Mouse (Mus musculus) heart, embryonic 14.5 days (tissue): ENCODE data around the gene Oit3. TPM values are rescaled to one million over a fixed set of nuclear protein-coding genes. Genes with fewer than 3 reads are reported as not detected.

Experiments
- ATAC-seq: fragments of 200-750 bp; cut with Nextera tagmentation; 2 replicates; pipeline ENCODE4 v1.8.0; 2017; ENCODE audit warnings: low read depth, moderate TSS enrichment; ENCODE audit not compliant: insufficient number of reproducible peaks, insufficient read depth, low FRiP score
- H3K27ac ChIP-seq, 2 experiments: fragments of 200-500 bp in 1 of 2; fragments of 300-500 bp in 1 of 2; sonication (generic) in 1 of 2; replicated peaks in 1 of 2; 2 replicates each; pipeline ENCODE4 v1.5.1; 2012 to 2014; ENCODE audit warnings: low read depth in 2 of 2, low read length in 2 of 2, control low read depth in 1 of 2, mild to moderate bottlenecking in 1 of 2, mixed read lengths in 1 of 2; ENCODE audit not compliant: control insufficient read depth in 1 of 2, insufficient read depth in 1 of 2
- H3K27me3 ChIP-seq: fragments of 300-500 bp; sonication (generic); 2 replicates; pipeline ENCODE4 v1.6.1; 2014; ENCODE audit warnings: mild to moderate bottlenecking, low read length, control low read depth; ENCODE audit not compliant: control insufficient read depth, insufficient read depth
- H3K36me3 ChIP-seq: fragments of 300-500 bp; sonication (generic); 2 replicates; pipeline ENCODE4 v1.6.1; 2014; ENCODE audit warnings: mild to moderate bottlenecking, control low read depth, low read length, mixed read lengths; ENCODE audit not compliant: control insufficient read depth, insufficient read depth
- H3K4me1 ChIP-seq, 2 experiments: fragments of 200-500 bp in 1 of 2; fragments of 300-500 bp in 1 of 2; sonication (generic) in 1 of 2; 2 replicates each; pipeline ENCODE4 v1.6.1; 2012 to 2014; ENCODE audit warnings: low read length in 2 of 2, control low read depth in 1 of 2, mixed read lengths in 1 of 2; ENCODE audit not compliant: control insufficient read depth in 2 of 2, insufficient read depth in 2 of 2
- H3K4me2 ChIP-seq: fragments of 300-500 bp; sonication (generic); 2 replicates; pipeline ENCODE4 v1.6.1; 2014; ENCODE audit warnings: mild to moderate bottlenecking, low read length
- H3K4me3 ChIP-seq, 2 experiments: fragments of 200-500 bp in 1 of 2; fragments of 300-500 bp in 1 of 2; sonication (generic) in 1 of 2; 2 replicates each; pipeline ENCODE4 v1.5.1; 2012 to 2014; ENCODE audit warnings: low read length in 2 of 2, mild to moderate bottlenecking in 2 of 2, control low read depth in 1 of 2, low read depth in 1 of 2, moderate library complexity in 1 of 2; ENCODE audit not compliant: control insufficient read depth in 1 of 2, insufficient read depth in 1 of 2
- H3K9ac ChIP-seq: fragments of 300-500 bp; sonication (generic); 2 replicates; pipeline ENCODE4 v1.6.1; 2014; ENCODE audit warnings: mild to moderate bottlenecking, low read length
- H3K9me3 ChIP-seq: fragments of 300-500 bp; sonication (generic); 2 replicates; pipeline ENCODE4 v1.6.1; 2016; ENCODE audit warnings: low read length, control low read depth; ENCODE audit not compliant: control insufficient read depth
- WGBS: fragments of 180-500 bp; shearing (Covaris S2); extraction: QIAGEN DNeasy Blood & Tissue Kit; methylation state at CpG from one replicate; pipeline ENCODE4 v1.1.7; 2014; 5-methylcytosine and 5-hydroxymethylcytosine counted together
- polyA plus RNA-seq: library from polyadenylated mRNA; unstranded; fragments of >200 nt; fragmentation: Nextera tagmentation; extraction: Ambion mirVana; gene quantifications from 2 replicates; pipeline ENCODE4 v1.2.1, GENCODE M21; 2014

Oit3 gene
- polyA plus RNA-seq, 1 experiment from 2014 or later: 5.6 TPM

DNA sequence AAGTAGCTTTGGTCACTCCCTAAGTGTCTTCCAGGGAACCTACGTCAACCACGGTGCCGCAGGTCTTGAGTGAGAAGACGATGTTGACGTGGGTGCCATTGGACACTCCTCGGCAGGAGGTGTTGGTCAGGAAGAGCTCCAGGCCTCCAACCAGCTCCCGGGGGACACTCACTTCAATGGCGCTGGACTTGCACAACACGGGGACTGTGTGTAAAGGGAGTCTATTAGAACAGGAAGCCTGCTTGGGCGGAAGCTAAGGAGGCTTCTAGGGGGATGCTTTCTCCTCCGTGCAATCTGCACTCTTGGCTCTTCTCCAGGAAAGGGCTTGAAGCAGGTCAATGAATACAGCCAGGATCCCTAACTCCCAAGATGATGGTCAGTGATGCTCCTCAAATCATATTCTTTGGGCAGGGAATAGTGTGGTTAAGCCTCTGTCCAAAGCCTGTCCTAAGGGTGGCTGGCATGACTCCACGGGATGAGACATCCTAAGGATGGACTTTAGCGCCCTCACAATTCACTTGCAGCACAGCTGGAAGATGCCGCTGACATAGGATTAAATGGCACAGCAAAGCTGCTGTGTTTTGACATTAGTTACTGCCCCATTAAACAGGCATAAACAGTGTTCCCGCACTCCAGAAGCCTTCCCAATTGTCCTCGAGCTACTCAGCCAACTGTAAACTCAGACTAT, 12.0 kb downstream of the Oit3 start:
- 66% methylated on average over 16 of the region's 16 CpGs for WGBS
- no peak overlapping the region for H3K4me3 ChIP-seq
- no peak overlapping the region for H3K4me2 ChIP-seq
- H3K27me3 ChIP-seq: no peaks in the 10 kb centered on the region
- H3K36me3 ChIP-seq: no peaks in the 10 kb centered on the region
- no peak overlapping the region for H3K9ac ChIP-seq
- no peak for ATAC-seq
- H3K4me1 ChIP-seq: peaks cover 10 to 11% of the 10 kb centered on the region in 2 experiments
- no peaks in the 10 kb centered on the region for H3K9me3 ChIP-seq
- H3K27ac ChIP-seq: no peak overlapping the region

- Histone ChIP-seq H3K4me1 (peaks cover 10 to 11% of the 10 kb centered on the region in 2 experiments), H3K4me2 (no peak overlapping the region)
- 75% methylated on average over 4 of the region's 4 CpGs for WGBS
Observed at GRCm38 (mm10) chr10:59426371-59426770, 15.2 kb downstream of the Oit3 start.

DNA sequence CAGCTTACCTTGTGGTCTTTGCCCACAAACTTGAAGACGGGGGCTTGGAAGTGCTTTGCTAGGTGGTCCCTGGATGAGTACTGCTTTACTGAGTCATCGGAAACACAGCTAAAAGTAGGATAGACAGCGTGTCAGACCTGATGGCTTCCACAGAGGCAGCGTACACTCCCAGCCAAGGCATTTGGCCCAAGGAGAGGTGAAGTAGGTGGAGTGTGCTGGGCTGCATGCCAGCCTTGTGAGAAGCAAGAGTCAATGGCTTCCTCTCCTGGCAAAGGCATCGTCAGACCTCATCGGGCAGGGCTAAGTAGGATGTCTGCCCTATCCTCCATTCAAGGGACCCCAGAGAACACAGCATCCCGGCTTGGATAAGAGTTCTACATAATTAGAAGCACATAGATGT, 16.2 kb downstream of the Oit3 start:
- no peak overlapping the region for H3K9ac ChIP-seq
- no peaks in the 10 kb centered on the region for H3K27me3 ChIP-seq
- WGBS: 43% methylated on average over 7 of the region's 7 CpGs
- no peak overlapping the region for H3K4me2 ChIP-seq
- H3K27ac ChIP-seq: no peak overlapping the region
- no peaks in the 10 kb centered on the region for H3K36me3 ChIP-seq
- 0 out of 2 replicates have a peak, but pooled peaks have one; percentile 26 for ATAC-seq
- H3K4me1 ChIP-seq: peaks cover 6 to 8% of the 10 kb centered on the region in 2 experiments
- H3K4me3 ChIP-seq: no peak overlapping the region
- H3K9me3 ChIP-seq: no peaks in the 10 kb centered on the region

More at GRCm38 (mm10) chr10:59426371-59426770, 15.2 kb downstream of the Oit3 start:
- Histone ChIP-seq H3K9ac (no peak overlapping the region), H3K4me3 (no peak overlapping the region), H3K27ac (no peak overlapping the region), H3K9me3 (no peaks in the 10 kb centered on the region), H3K27me3 (no peaks in the 10 kb centered on the region), H3K36me3 (no peaks in the 10 kb centered on the region)
- ATAC-seq: no peak

- WGBS: 73% methylated on average over 3 of the region's 3 CpGs
- H3K27me3 ChIP-seq: no peaks in the 10 kb centered on the region
- H3K4me2 ChIP-seq: no peak overlapping the region
- H3K9me3 ChIP-seq: no peaks in the 10 kb centered on the region
- no peak overlapping the region for H3K9ac ChIP-seq
- H3K4me3 ChIP-seq: no peak overlapping the region
- no peak overlapping the region for H3K27ac ChIP-seq
- no peak for ATAC-seq
- H3K4me1 ChIP-seq: peaks cover 6 to 7% of the 10 kb centered on the region in 2 experiments; a peak in 3 of 4 replicates
- no peaks in the 10 kb centered on the region for H3K36me3 ChIP-seq
Observed at GRCm38 (mm10) chr10:59424453-59424852, 17.1 kb downstream of the Oit3 start.

DNA sequence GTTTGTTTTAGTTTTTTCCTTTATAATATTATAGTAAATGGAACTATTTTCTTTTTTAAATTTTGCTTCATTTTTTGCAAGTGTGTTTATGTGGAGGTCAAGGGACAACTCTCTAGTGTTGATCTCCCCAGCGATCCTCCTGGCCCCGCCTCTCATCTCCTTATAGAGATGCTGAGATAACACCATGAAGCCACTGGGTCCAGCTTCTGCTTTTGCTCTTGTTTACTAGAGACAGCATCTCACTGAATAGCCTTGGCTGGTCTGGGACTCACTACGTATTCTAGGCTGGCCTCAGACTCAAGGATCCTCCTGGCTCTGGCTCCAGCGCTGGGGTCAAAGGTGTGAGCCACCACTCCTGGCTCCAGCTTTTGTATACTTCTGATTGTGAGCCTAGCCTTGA, 22.1 kb downstream of the Oit3 start:
- 87% methylated on average over 4 of the region's 4 CpGs for whole genome bisulfite sequencing
- no peaks in the 10 kb centered on the region for H3K36me3 ChIP-seq
- H3K4me3 ChIP-seq: no peak overlapping the region

GRCm38 (mm10) chr10:59416623-59417022, 25.0 kb downstream of the Oit3 start:
- Histone ChIP-seq H3K9ac (no peak overlapping the region), H3K36me3 (no peaks in the 10 kb centered on the region), H3K27ac (no peak overlapping the region), H3K4me2 (no peak overlapping the region), H3K4me3 (no peak overlapping the region), H3K9me3 (no peaks in the 10 kb centered on the region), H3K4me1 (peaks cover 0 to 4% of the 10 kb centered on the region in 2 experiments; a peak in 2 of 4 replicates), H3K27me3 (no peaks in the 10 kb centered on the region)
- 52% methylated on average over 3 of the region's 3 CpGs for WGBS
- ATAC-seq: peak; percentile 39; the same call in 1 of the 2 replicates

More for the DNA sequence above, 22.1 kb downstream of the Oit3 start:
- H3K27me3 ChIP-seq: no peaks in the 10 kb centered on the region
- no peak for ATAC-seq
- H3K27ac ChIP-seq: no peak overlapping the region
- no peak overlapping the region for H3K9ac ChIP-seq
- H3K9me3 ChIP-seq: no peaks in the 10 kb centered on the region
- peaks cover 0 to 4% of the 10 kb centered on the region in 2 experiments; a peak in 2 of 4 replicates for H3K4me1 ChIP-seq
- H3K4me2 ChIP-seq: no peak overlapping the region

DNA sequence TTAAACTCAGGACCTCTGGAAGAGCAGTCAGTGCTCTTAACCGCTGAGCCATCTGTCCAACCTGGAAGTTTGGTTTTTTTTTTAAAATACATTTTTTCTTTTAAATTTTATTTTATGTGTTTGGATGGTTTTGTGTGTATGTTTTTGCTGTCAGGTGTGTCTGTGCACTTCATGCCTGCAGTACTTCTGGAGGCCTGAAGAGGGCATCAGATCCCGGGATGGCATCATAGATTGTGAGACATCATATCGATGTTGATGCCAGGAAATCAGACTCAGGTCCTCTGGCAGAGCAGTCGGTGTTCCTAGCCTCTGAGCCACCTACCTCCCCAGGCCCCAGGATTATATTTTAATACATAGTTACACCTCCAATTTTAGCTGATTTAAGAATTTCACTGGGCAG, 27.9 kb downstream of the Oit3 start:
- Histone ChIP-seq H3K4me3 (no peak overlapping the region), H3K36me3 (no peaks in the 10 kb centered on the region), H3K4me1 (peaks cover 0 to 4% of the 10 kb centered on the region in 2 experiments; a peak in 2 of 4 replicates), H3K4me2 (no peak overlapping the region), H3K9me3 (no peaks in the 10 kb centered on the region), H3K9ac (no peak overlapping the region), H3K27ac (no peak overlapping the region), H3K27me3 (no peaks in the 10 kb centered on the region)
- WGBS: 90% methylated on average over 4 of the region's 4 CpGs
- no peak for ATAC-seq

DNA sequence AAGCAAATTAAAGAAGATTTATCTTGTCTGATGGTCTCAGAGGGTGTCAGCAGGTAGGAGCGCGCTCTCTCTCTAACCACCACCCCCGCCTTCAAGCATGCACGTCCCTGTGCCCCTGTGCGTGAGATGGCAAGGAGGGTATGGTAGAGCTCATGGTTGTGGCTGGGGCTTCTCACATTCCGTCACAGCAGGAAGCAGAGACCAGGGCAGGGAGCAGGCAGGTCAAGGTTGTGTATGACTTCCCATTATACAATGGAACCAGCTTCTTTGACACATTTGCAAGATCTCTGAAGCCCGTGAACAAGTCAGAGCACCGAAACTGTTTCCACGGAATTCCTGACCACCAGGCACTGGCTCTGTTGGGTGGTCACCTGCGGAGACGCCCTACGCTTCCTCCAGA, 31.3 kb downstream of the Oit3 start:
- Histone ChIP-seq H3K4me3 (no peak overlapping the region), H3K27me3 (no peaks in the 10 kb centered on the region), H3K9ac (no peak overlapping the region), H3K4me1 (no peaks in the 10 kb centered on the region), H3K4me2 (no peak overlapping the region), H3K27ac (no peak overlapping the region), H3K36me3 (no peaks in the 10 kb centered on the region), H3K9me3 (no peaks in the 10 kb centered on the region)
- ATAC-seq: no peak
- 72% methylated on average over 12 of the region's 12 CpGs for WGBS
